Mouse (Mus musculus) cerebellum, adult 11-12 months (tissue): Measurements from ENCODE around the gene Pofut2.

Source experiments
- DNase-seq: peaks from one replicate; pipeline ENCODE4 v3.0.0; 2022

The Pofut2 gene

DNA sequence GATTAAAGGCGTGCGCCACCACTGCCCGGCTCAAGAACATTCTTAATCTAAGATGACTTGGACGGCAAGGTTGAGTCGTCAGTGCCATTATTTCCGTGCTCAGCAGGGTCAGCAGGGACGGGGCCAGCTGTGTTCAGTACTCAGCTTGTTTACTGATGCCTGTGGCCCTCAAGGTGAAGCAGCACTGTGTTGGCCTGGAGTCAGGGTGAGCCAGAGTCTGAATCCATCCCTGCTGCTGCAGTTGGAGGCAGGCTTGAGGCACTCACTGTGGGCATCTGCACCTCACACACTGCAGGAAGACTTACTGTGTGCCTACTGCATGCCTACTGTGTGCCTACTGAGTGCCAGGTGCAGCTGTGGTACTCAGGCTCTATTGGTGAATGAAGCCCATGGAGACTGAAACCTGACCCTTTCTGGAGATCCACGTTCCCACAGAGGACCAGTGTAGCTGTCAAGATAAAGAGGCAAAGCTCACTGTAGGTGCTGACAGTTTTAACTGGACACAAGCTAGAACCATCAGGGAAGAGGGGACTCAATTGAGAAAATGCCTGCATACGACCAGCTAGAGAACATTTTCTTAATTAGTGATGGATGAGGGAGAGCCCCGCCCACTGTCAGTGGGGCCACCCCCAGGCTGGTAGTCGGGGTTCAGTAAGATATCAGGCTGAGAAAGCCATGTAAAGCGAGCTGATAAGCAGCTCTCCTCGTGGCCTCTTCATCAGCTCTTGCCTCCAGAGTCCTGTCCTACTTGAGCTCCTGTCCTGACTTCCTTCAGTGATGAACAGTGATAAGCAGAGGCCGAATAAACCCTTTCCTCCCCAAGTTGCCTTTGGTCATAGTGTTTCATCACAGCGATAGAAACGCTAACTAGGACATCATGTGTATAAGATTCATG, 26.9 kb upstream of the Pofut2 start:
- DNase-seq: no peak

DNA sequence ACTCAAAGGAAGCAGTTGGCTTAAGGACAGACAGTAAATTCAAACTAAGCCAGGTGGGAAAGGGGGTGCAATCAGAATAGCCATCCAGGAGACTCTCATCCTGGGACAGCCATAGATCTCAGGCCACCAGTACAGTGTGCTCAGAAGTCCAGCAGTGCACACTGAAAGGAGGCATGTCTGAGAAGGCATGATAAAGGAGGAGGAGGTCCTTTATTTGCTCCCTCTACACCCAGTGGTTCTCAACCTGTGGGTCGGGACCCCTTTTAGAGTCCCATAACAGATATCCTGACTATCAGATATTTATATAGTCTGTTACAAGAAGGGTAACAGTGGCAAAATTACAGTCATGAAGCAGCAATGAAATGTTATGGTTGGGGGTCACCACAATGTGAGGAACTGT, 25.8 kb upstream of the Pofut2 start:
- DNase-seq: no peak

DNA sequence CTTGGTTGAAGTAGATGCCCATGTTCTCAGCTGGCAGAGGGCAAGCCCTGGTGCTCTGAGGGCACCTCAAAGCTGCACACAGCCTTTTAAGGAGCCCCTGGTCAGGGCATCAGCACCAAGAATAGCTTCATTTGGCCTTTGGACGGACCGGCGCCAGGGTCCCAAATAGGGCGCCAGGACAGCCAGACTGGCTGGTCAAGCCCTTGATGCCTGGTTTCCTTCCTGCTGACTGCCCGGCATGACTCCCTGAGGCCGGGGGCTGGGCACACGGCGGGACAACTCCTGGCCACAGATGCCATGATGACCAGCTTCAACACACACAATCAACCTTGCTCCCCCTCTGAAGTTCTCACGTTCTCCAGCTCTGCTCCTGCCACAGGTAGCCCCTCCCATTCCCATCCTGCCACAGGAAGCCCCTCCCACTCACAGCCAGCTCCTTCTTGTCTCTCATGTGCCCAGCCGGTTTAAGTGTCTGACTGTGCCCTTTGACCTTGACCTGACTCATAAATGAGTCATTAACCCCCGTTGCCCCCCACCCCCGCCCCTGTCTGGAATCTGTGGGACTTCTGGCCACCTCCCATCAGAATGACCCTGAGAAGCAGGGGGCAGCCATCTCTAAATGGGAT, 23.9 kb upstream of the Pofut2 start:
- no peak for DNase-seq

DNA sequence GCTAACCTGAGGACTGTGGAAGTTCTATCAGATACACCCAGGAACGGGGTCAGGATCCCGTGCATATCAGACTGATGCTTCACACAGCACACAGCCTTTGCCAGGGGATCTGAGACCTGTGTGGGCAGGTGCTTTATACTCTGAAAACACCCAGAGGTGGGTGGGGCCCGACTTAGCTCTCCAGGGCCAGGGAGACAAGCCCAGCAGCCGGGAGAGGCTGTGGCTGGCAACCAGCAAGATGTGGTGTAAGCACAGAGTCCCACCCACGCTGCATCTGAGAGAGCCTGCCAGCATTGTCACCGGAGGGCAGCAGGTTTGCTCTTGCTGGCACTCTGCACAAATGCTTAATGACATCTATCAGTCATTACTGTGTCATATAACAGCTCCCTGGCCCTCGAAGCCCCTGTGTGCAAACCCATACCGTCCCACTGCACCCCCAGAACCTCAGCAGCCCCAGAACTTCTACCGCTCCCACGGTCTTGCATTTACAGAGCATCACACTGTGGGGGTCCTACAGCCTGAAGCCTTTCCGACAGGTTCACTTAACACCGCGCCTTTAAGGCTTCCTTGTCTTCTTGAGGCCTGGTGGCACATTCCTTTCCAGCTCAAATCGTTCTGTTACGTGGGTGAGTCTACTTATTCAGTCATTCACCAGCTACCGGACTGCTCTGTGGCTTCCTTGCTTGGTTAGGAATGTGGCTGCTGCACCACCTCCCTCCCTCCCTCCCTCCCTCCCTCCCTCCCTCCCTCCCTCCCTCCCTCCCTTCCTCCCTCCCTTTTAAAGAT, 21.0 kb upstream of the Pofut2 start:
- no peak for DNase-seq

DNA sequence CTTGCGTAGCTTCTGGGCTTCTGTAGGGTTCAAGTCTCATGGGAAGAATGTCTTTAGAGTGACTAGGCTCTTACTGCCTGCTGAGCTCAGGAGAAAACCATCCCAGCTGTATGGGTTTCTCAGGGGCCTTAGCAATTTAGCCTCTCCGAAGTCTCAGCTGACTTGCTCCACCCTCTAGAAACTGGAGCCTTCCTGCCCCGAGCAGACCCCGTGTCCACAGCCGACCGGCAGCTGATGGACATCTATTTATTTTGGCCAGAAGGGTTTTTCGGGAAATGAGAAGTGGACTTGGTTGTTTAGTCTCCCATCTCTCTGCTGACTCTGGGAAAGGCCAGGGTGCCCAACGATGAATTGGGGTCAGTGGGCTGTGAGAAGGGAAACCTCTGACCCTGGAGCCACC, 18.3 kb upstream of the Pofut2 start:
- no peak for DNase-seq

DNA sequence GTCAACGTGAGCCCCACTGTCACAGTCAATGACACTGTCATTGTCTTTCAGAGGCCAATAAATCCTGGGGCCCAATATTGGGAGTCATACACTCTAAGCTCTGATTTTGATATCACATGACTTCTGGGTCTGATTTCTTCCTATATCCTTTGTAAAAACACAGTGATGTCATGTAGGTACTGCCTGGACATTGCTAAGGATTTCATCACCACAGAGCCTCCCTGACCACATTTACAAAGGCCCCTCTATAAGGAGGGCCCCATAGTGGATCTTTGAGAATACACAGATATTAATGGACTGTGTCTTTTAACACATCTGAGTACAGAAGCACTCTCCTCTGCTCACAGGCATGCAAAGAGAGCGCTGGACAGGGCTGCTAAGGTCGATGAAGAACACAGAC, 16.6 kb upstream of the Pofut2 start:
- DNase-seq: no peak

DNA sequence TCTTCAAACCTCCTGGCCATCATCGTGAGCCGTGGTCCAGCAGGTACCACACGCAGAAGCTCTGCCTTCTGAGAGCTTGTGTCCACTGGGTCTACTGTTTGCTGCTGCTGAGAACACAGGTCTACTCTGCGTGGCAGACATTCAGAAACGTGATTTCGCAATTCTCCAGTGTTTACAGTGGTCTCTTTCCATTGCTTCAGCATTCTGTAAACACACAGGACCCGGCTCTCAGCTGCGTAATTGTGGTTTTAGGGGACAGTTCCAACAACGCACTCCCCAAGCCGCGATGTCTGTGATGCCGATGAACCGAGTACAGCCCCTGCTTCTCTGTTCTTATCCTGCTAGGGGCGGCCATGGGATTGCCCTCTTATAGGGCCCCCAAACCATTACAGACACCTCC, 16.1 kb upstream of the Pofut2 start:
- no peak for DNase-seq

DNA sequence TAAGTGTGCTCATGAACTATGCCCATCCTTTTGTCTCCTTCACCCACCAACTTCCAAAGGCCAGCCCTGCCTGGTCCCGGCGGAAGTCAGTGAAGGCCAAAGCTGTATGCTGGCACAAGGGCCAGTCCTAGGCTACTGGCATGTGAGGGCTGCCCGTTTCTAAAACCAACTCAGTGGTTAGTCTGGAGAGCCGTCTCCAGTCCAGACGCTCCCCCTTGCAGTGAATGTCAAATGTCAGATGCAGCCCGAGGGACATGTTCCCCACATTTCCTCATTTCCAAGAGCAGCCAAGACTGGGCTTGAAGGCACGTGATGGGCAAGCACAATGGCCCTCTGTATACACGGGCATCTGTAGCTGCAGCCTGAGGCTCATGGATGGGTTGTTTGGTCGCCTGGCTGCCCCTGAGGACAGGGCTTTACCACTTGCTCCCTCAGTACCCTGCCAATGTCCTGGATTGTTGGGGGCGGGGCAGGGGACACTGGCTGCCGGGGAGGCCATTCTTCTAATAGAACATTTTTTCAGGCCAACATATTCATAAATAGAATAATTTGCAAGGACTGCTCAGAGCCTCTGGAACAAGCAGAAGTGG, 15.4 kb upstream of the Pofut2 start:
- DNase-seq: peak; percentile 46

DNA sequence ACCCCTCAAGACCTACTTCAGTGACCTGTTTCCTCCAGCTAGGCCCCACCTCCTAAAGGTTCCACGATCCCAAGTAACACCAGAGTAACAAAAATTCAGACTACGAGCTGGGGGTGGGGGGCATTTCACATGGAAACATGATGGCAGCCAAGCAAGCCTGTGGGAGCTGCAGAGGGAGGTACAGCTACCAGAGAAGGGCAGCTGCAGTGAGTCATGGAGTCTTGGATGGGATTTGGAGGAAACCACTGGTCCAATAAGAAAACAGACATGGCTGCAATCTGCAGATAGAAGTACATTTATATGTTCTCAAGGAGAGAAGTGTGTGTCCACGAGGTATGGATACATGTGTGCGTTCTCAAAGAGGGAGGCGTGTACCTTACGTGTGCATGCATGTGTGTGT, 14.2 kb upstream of the Pofut2 start:
- DNase-seq: no peak

DNA sequence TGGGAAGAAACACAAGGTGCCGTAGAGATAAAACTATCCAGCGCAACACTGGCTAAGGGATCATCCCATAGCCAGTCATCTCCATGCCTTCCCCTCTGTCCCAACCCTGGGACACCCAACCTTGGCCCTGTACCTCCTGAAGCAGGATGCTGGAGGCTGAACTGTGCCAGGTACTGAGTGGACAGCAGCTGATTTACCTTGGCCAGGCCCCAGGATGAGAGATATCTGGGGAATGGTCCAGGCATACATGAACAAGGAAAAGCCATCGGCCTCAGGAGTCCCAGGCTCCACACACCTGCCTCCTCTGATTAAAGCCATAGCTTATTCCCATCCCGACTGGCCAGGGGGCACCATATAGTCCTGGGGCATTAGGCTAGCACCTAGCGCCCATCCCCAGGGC, 12.0 kb upstream of the Pofut2 start:
- DNase-seq: peak; percentile 9

DNA sequence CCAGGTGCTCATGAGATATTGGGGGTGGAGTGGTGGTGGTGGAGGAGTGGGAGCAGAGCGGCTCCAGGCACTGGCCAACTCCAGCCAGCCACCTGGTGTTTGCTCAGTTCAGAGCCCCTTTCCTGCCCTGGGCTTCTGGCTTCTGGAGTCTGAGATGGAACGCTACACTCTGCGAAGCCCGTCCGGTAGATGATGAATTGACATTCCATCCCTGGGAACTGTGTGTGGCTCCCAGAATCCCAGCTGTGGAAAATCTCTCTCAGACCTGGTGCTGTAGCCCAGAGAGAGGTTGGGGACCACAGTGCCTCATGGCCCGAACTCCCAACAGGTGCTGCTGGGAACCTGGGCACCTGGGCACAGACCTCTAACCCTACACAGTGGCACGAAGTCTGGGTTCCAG, 11.3 kb upstream of the Pofut2 start:
- DNase-seq: no peak

DNA sequence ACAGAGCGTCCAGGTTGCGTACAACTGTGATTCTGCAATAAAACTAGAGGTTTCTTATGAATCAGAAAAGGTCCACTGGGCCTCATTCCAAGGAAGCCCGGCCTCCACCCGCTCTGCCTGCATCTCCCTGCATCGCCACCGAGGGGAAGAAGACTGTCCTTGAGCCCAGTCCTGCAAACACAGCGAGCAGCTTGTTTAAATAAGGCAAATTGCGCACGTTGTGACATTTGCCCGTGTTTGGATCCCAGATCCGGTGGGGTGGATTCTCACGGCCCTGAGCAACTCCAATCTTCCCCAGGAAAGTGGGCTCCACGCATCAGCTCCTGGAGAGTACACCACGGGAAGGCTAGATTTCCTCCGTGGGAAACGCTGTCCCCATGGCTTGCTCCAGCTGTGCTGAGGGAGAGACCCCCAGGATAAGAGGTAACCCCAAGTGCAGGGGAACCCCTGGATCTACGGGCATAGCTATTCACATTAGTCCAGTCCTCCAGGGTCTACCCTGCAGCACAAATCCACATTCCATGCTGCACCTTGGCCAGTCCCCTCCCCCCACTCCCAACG, 7.7 kb upstream of the Pofut2 start:
- peak; percentile 55 for DNase-seq

DNA sequence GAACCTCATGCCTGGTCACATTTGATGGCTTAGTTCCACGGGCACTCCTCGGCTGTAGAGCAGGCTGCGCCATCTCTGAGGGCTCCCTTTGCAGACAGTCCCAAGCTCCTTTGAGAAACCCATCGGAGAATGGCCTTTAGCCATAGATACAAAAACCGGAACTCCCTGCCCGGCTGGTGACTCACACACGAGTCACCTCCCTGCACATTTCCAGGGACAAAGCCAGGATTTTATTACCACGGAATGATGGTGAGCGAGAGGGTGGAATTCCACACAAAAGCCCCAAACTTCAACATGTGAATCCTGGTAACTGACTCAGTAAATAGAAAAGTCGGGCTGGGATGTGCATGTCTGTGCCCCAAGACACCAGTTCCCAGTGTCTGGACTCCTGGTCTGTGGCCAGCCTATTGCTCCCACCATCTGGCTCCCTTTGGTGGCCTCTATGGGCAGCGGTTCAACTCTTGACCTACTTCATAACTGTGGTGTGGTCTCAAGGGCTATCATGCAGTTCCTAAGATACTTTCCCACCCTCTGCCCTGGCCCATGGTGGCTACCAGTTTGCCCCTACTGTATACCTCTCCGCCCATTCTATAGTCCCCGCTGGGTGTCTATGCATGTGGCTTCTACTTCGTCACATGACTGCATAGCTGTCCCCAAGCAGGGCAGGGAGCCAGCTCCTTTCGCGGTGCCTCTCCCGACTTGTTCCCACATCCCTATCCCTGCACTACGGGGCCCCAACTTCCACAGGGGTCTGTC, 7.1 kb upstream of the Pofut2 start:
- DNase-seq: peak; percentile 74

DNA sequence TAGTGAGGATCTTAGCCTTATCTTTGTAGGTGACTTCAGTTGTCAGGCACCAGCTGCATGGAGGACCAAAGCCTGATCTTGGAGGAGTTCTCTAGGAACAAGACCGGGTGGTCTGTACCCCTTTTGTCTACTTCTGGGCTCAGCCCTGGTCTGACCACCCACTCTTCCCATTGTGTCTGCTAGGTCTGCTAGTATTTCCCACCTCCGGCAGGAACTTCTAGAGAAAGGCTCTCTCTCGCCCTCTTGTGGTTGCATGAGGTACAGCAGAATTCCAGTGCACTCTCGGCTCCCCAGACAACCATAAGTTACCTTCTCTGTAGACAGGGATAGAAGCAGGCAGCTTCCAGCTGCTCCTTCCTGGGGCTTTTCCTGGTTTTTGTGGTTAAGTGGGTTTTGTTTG, 6.2 kb upstream of the Pofut2 start:
- DNase-seq: peak; percentile 74

DNA sequence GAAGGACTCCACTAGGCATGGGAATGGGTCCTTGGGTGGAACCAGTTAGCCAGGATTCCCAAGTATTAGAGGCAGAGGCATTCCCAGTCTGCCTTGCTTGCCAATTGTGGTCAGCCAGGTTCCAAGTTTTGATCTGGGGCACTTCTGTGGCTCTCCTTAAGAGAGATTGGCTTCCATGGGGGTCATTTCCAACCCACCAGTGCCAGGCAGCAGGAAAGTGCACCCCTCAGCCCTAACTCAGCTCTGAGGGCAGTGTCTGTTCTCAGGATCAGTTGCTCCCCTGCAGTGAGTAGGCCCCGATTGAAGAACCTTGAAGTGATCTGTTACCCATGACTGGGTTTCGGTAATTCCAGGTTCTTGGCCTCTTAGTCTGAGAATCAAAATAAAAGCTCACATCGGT, 3.8 kb upstream of the Pofut2 start:
- peak; percentile 17 for DNase-seq

DNA sequence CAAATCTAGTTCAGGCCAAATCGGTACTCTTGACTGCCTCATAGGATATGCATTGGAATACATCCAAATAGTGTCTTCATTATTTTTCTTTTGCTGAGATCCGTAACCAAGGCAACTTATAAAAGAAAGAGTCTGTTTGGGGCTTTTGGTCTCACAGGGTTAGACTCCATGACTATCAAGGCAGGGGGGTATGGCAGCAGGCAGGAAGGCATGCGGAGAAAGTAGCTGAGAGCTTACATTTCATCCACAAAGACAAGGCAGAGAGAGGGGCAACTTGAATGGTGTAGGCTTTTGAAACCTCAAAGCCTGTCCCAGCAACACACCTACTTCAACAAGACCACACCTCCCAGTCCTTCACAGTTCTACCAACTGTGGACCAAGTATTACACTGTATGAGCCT, 3.3 kb upstream of the Pofut2 start:
- no peak for DNase-seq

DNA sequence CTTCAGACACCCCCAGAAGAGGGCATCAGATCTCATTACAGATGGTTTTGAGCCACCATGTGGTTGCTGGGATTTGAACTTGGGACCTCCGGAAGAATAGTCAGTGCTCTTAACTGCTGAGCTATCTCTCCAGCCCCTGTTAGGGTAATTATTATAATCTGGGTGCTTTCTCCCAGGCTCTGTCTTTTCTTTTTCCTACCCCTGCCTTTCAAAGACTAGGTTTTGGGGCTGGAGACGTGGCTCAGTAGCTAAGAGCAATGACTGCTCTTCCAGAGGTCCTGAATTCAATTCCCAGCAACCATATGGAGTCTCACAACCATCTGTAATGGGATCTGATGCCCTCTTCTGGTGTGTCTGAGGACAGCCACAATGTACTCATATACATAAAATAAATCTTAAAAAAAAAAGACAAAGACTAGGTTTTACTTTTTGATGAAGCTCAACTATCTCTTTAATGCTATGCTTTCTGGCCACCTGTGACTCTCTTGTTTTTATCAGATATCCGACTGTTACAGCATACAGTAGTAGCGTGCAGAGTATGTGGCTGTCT, 902 bp upstream of the Pofut2 start:
- peak; percentile 36 for DNase-seq

DNA sequence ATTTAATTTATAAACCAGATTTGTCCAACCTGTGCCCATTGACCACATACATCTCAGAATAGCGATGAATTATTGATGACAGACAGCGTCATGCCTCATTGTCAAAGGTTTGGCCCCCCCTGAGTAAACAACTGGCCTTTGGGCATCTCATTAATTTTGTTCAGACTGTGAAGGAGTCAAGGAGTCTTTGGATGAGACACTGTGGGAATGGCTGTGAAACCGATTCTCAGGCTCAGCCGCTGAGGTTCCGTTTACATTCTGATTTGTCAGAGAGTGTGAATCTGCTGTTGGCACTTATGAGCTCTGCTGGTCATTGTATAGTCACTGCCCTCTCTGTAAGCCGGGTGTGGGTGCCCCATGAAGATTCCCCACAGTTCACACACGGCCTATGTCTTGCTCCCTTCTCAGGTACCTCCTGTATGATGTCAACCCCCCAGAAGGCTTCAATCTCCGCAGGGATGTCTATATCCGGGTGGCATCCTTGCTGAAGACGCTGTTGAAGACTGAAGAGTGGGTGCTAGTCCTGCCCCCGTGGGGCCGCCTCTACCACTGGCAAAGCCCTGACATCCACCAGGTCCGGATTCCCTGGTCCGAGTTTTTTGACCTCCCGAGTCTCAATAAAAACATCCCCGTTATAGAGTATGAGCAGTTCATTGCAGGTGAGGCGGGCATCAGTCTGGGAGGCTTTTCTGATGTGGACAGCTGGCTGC, 1.3 kb downstream of the Pofut2 start:
- peak; percentile 51 for DNase-seq

DNA sequence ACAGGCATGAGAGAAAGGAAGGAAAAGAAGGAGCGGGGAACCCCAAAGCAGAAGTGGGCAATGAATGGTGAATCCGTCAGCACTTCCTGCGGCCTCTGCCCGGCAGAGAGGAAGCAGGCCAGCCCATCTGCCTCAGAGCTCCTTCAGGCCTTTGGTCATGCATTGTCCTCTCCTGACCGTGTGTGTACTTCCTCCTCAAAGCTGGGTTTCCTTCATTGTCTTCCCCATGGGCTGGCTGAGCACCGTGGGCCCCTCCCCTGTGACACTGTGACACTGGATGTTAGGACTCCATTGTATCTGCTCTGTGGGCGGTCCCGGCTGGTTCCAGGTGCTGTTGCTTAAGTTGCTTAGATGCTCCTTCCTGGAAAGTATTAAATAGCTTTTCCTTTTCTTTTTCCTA, 7.3 kb downstream of the Pofut2 start:
- no peak for DNase-seq

DNA sequence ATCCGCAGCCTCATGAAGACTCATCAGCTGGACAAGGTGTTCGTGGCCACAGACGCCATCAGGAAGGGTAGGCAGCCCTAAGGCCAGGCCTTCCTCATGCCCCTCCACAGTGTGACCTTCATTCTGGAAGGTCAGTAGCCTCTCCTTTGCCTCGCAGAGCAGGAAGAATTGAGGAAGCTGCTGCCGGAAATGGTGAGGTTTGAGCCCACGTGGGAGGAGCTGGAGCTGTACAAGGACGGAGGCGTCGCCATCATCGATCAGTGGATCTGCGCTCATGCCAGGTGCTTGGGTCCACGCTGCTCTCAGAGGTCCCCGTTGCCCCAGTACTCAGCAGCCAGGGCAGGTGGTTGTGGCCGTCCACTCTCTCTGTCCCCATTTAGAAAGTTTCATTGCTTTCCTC, 8.0 kb downstream of the Pofut2 start:
- peak; percentile 14 for DNase-seq

DNA sequence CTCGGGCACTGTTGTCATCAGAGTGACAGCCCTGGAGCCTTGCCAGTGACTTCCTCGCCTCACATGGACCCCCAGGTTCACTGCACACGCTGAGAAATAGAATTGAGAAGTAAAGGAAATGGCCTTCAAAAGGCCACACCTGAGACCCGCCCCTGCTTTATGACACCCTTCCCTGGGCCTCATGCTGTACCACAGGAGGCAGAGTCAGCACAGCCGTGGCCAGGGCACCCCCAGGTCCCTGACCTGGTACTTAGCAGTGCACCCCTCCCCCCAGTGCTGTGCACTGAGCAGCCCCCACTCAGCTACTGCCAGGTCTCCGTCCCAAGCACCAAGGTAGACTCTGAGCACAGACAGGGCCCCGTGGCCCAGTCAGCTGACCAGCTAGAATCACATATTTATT, 10.1 kb downstream of the Pofut2 start:
- no peak for DNase-seq
